Mouse (Mus musculus) G1E-ER4 (cell line): ENCODE results near the gene Cab39l. TPM values are rescaled to one million over a fixed set of nuclear protein-coding genes. Genes with fewer than 3 reads are reported as not detected.

Experiments used
- GATA1 ChIP-seq: IDR thresholded peaks from one replicate; pipeline ENCODE4 v1.8.0; 2012; ENCODE audit warnings: low read length, inconsistent platforms
- polyA plus RNA-seq: library from polyadenylated mRNA; stranded (reverse); fragments of >175 nt; gene quantifications from 2 replicates; pipeline ENCODE4 v1.2.3, GENCODE M21; 2012

Cab39l gene
- polyA plus RNA-seq, 1 experiment: 1.8 TPM

GRCm38 (mm10) chr14:59632067-59632466 lies 191.3 kb downstream of the Cab39l start:
- TF ChIP-seq GATA1: no peak

GRCm38 (mm10) chr14:59633295-59633898 lies 192.6 kb downstream of the Cab39l start:
- TF ChIP-seq GATA1: no peak

- TF ChIP-seq GATA1: no peak
These were observed 193.2 kb downstream of the Cab39l start for GRCm38 (mm10) chr14:59633988-59634387.

Other genes with a start within 250 kb of the Cab39l start
- 2.0 and 2.1 TPM in 2 replicates for gene Rcbtb1, start 239.8 kb upstream of the Cab39l start, polyA plus RNA-seq
- gene Gm6904, start 180.8 kb upstream of the Cab39l start, polyA plus RNA-seq: not detected in 2 replicates
- not detected in 2 replicates for gene Phf11a, start 143.4 kb upstream of the Cab39l start, polyA plus RNA-seq
- not detected in 2 replicates for gene Phf11b, start 99.6 kb upstream of the Cab39l start, polyA plus RNA-seq
- not detected in 2 replicates for gene Phf11d, start 75.5 kb upstream of the Cab39l start, polyA plus RNA-seq
- not detected in 2 replicates for gene Phf11c, start 45.6 kb upstream of the Cab39l start, polyA plus RNA-seq
- 8.2 and 11.1 TPM in 2 replicates for gene Setdb2, start 88 bp upstream of the Cab39l start, polyA plus RNA-seq
- gene Cdadc1, start 157.0 kb downstream of the Cab39l start, polyA plus RNA-seq: 29.4 and 37.6 TPM in 2 replicates
- not detected in 2 replicates for gene Shisa2, start 184.3 kb downstream of the Cab39l start, polyA plus RNA-seq